Mouse (Mus musculus): ENCODE data around the gene Pcdh7.

- TF ChIP-seq CTCF (IDR thresholded peaks at IDR 0.05; ENCODE audit: low read depth) = no peak
- no peak for TF ChIP-seq EP300 (IDR thresholded peaks at IDR 0.05; ENCODE audit: low read depth)
These were observed 47.6 kb downstream of the Pcdh7 start for GRCm38 (mm10) chr5:57765356-57765755.

Data from liver, embryonic 14.5 days (tissue).